Mouse (Mus musculus) heart, adult 8-10 months (tissue): Measurements from ENCODE around the gene Cfap161. TPM values are rescaled to one million over a fixed set of nuclear protein-coding genes. Genes with fewer than 3 reads are reported as not detected.
A peak's percentile ranks its signal among the peaks of the same experiment; 100 is the strongest.

Experiments
- DNase-seq: peaks from one replicate; pipeline ENCODE4 v3.0.0; 2022; ENCODE audit warnings: low spot score
- total RNA-seq, 4 experiments: library from RNA; stranded (reverse); gene quantifications; 2 replicates each; pipeline ENCODE4 v1.2.4; 2022

Cfap161 gene
- not detected for total RNA-seq

GRCm38 (mm10) chr7:83794705-83795104 is at the start of gene Cfap161:
Gene Cfap161, minus strand, starts transcription at chr7:83794880.
- no peak for DNase-seq

GRCm38 (mm10) chr7:83842486-83843259 is 48.0 kb upstream of the Cfap161 start:
- DNase-seq, result no peak

GRCm38 (mm10) chr7:83840076-83840475 is 45.4 kb upstream of the Cfap161 start:
- DNase-seq, result no peak

- no peak for DNase-seq
Measured at GRCm38 (mm10) chr7:83838525-83839224, 44.0 kb upstream of the Cfap161 start.

GRCm38 (mm10) chr7:83829355-83829754 is 34.7 kb upstream of the Cfap161 start:
- no peak for DNase-seq

- no peak for DNase-seq
Measured at GRCm38 (mm10) chr7:83827402-83828076, 32.9 kb upstream of the Cfap161 start.

GRCm38 (mm10) chr7:83826808-83827207 is 32.1 kb upstream of the Cfap161 start:
- DNase-seq, result no peak

- no peak for DNase-seq
Measured at GRCm38 (mm10) chr7:83821951-83822350, 27.3 kb upstream of the Cfap161 start.

GRCm38 (mm10) chr7:83816886-83817285 is 22.2 kb upstream of the Cfap161 start:
- DNase-seq, result no peak

- no peak for DNase-seq
Measured at GRCm38 (mm10) chr7:83815646-83816045, 21.0 kb upstream of the Cfap161 start.

- peak; percentile 62 for DNase-seq
Measured at GRCm38 (mm10) chr7:83813993-83814392, 19.3 kb upstream of the Cfap161 start.

- no peak for DNase-seq
Measured at GRCm38 (mm10) chr7:83813465-83813864, 18.8 kb upstream of the Cfap161 start.

- no peak for DNase-seq
Measured at GRCm38 (mm10) chr7:83813016-83813415, 18.3 kb upstream of the Cfap161 start.

- DNase-seq, result no peak
Measured at GRCm38 (mm10) chr7:83812581-83812980, 17.9 kb upstream of the Cfap161 start.

- no peak for DNase-seq
Measured at GRCm38 (mm10) chr7:83811916-83812315, 17.2 kb upstream of the Cfap161 start.

GRCm38 (mm10) chr7:83811461-83811860 is 16.8 kb upstream of the Cfap161 start:
- DNase-seq, result no peak

GRCm38 (mm10) chr7:83810141-83811100 is 15.7 kb upstream of the Cfap161 start:
- peak; percentile 81 for DNase-seq

GRCm38 (mm10) chr7:83809715-83810114 is 15.0 kb upstream of the Cfap161 start:
- peak; percentile 40 for DNase-seq

GRCm38 (mm10) chr7:83809060-83809459 is 14.4 kb upstream of the Cfap161 start:
- DNase-seq, result peak; percentile 85

- no peak for DNase-seq
Measured at GRCm38 (mm10) chr7:83806934-83807333, 12.3 kb upstream of the Cfap161 start.

- DNase-seq, result no peak
Measured at GRCm38 (mm10) chr7:83803777-83804176, 9.1 kb upstream of the Cfap161 start.
